Mouse (Mus musculus) c-Kit-positive CD71-positive TER-119-negative erythroid progenitor cells, embryonic 14.5 days (primary cell): ENCODE data around the gene Sstr1.

ENCODE experiments used
- DNase-seq: peaks from one replicate; pipeline ENCODE4 v3.0.0-alpha.2; 2013; ENCODE audit warnings: low read depth

Sstr1 gene

GRCm38 (mm10) chr12:58211163-58212071 is at the start of gene Sstr1:
Gene Sstr1 (plus strand): TSS chr12:58211772.
- DNase-seq: no peak

GRCm38 (mm10) chr12:58198810-58199209 is 12.8 kb upstream of the Sstr1 start:
- no peak for DNase-seq

DNA sequence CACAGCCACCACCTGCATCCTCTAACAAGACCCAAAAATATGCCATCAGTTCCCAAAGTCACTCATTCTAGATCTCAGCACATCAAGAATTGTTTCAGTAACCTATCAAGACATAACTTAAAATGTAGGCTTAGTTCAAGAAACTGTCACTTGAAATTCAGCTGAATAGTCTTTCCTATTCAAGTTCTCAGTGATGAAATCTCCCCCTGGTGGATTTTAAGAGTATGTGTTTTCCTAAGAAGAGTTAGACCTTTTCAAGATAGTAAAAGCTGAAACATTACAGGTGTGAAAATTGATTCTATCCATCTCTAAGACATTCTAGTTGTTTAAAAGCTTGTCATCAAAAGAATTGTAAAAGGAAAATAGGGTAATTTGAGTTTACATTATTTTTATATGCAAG is 10.4 kb upstream of the Sstr1 start:
- DNase-seq: no peak

DNA sequence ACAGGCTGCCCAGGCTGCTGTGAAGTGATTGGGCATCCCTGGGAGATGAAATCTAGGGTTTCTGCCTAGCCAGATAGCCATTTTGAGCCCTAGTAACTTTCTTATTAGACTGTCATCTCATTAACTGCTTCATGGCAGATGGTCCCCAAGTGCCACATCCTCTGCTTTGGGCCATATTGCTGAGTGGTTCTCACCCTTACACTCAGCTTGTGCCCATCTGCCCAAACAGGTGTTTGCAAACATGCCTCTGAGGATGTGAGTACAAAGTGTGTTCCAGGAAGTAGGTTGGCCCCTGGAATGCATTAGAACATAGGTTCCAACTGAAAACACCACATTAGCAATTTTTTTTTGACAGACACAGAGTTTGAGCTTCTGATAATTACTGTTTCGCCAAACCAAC is 3.6 kb upstream of the Sstr1 start:
- DNase-seq: no peak

- no peak for DNase-seq
Measured at GRCm38 (mm10) chr12:58212261-58212923, 820 bp downstream of the Sstr1 start.

DNA sequence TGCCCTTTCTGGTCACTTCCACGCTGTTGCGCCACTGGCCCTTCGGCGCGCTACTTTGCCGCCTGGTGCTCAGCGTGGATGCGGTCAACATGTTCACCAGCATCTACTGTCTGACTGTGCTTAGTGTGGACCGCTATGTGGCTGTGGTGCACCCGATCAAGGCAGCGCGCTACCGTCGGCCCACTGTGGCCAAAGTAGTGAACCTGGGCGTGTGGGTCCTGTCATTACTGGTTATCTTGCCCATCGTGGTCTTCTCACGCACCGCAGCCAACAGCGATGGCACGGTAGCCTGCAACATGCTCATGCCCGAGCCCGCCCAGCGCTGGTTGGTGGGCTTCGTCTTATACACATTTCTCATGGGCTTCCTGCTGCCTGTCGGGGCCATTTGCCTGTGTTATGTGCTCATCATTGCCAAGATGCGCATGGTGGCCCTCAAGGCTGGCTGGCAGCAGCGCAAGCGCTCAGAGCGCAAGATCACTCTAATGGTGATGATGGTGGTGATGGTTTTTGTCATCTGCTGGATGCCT is 1.4 kb downstream of the Sstr1 start:
- no peak for DNase-seq

GRCm38 (mm10) chr12:58213451-58214288 is 2.1 kb downstream of the Sstr1 start:
- DNase-seq: no peak

GRCm38 (mm10) chr12:58214289-58215136 is 2.9 kb downstream of the Sstr1 start:
- DNase-seq: no peak

DNA sequence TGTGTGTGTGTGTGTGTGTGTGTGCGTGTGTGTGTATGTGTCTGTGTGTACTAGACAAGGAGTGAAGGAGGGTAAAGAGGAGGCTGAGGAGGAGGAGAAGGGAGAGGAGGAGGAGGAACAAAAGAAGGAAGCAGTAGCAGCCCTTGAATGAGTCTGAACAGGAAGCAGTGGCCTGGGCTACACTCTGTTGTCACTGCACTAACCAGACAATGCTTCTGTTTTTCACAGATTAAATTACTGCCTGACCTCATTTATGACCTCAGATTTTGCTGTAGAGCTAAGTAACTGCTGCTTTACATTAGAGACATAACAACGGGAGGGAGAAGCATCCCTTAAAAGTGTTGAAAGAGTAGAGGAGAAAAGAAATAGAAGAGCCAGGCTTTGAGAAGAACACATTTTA is 4.6 kb downstream of the Sstr1 start:
- DNase-seq: no peak

DNA sequence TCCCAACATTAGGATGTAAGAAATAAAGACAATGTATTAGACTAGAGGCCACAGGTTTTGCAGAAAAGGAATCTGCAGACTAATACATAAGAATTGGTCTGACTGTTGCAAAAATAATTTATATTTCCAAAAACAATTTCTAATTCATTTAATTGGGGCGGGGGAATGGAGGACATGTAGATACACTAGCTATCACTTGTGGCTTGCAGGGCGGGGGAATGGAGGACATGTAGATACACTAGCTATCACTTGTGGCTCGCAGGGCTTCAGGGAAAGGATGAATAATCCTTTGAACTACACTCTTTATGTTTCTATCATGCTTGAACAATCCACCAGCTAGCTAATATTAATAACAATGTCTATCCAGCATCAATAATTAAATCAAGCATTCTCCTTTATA is 7.5 kb downstream of the Sstr1 start:
- DNase-seq: no peak

DNA sequence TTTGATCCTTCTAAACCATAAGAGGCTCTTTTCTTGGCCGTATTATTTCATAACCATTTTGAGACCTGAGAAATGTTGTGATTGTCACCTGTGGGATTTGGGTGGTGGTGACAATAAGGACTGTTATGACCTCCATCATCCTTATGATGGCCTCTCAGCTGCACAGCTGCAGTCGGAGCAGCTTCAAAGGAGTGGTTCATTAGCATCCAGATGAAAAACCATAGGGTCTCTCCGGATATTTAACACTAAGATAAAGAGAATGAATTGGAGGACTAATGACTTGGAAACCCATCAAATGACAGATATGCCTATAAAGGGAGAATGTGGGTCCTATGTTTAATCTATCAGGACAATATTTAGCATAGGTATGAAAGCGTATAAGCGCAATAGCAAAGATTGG is 14.1 kb downstream of the Sstr1 start:
- no peak for DNase-seq

DNA sequence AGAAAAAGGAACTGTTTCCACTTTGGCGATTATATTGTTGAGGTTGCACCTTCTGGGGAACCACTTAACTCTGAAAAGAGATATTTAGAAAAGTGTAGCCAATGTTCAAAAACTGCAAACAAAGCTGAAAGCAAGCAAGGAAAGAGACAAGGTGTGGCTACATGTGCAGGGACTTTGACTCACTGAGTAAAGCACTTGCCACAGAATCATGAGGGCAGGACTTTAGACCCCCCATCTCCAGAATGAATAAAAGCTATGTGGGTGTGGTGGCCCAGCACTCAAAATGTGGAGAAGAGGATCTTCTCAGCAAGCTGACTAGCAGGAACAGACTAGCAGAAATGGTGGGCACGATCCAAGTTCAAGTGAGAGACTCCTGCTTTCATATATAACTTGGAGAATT is 20.9 kb downstream of the Sstr1 start:
- no peak for DNase-seq

DNA sequence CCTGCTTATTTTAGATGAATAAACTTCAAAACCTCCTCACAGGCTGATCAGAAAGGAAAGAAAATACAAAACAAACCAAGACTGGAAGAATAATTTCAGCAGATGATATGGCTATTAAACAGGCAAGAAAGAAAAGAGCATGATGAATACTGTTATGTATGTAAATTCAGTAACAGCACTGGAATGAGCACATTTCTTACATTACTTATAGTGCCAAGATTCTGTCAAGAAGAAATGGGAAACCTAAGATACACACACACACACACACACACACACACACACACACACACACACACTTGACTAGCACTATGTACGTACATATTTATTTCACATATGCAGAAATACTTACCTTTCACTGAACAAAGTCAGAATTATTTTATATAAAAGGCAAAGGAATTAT is 40.3 kb downstream of the Sstr1 start:
- DNase-seq: no peak
